Mouse (Mus musculus) WW6 (cell line): Measurements from ENCODE around the gene Il21r.
A peak's percentile ranks its signal among the peaks of the same experiment; 100 is the strongest.

Experiments used
- DNase-seq: peaks from one replicate; pipeline ENCODE4 v3.0.0-alpha.2; 2013; ENCODE audit warnings: low read depth, low spot score

The Il21r gene

DNA sequence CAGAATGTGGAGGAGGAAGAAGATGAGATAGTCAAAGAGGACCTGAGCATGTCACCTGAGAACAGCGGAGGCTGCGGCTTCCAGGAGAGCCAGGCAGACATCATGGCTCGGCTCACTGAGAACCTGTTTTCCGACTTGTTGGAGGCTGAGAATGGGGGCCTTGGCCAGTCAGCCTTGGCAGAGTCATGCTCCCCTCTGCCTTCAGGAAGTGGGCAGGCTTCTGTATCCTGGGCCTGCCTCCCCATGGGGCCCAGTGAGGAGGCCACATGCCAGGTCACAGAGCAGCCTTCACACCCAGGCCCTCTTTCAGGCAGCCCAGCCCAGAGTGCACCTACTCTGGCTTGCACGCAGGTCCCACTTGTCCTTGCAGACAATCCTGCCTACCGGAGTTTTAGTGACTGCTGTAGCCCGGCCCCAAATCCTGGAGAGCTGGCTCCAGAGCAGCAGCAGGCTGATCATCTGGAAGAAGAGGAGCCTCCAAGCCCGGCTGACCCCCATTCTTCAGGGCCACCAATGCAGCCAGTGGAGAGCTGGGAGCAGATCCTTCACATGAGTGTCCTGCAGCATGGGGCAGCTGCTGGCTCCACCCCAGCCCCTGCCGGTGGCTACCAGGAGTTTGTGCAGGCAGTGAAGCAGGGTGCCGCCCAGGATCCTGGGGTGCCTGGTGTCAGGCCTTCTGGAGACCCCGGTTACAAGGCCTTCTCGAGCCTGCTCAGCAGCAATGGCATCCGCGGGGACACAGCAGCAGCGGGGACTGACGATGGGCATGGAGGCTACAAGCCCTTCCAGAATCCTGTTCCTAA is 27.3 kb upstream of the Il21r start:
- DNase-seq = no peak

DNA sequence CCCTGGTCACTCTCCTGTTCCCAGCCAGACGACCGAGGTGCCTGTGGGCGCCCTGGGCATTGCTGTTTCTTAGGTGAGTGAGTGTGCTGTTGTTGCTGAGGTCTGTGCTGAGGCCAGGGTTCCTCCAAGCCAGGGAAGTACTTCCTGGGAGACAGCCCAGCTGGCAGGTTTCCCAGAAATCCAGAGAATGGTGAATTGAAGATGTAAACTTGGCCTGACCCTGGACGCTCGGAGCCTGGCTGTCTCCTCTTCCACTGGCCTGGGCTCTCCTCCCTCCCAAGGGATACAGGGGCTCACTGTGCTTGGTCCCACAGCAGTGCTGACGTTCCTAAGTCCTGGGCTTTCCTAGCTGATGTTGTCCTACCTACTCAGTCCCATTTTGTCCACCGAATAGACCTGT is 26.2 kb upstream of the Il21r start:
- no peak for DNase-seq

DNA sequence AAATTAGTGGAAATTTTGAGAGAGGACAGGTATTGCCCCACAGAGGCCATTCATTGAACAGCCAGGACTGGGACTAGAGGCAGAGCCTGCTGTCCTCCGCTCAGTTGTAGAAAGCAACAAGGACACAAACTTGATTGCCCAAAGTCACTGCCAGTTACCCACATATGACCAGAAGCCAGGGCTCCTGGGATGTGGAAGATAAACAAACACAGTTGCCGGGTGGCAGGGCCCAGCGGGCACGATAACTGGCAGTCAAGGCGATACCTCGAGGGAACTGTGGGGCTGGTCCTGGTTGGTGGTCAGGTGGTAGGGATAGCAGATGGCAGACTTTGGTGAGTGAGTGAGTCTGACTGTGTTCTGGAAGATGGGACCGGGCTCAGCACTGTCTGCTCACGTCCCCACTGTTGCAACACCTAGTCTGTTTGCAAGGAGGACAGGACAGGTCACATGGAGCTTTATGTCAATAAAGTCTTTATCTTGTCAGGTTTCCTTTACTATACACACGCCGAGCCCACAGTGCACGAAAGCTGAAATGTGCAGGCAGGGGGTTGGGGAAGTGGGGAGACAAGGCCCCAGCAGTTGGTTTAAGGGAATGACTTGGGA is 25.6 kb upstream of the Il21r start:
- DNase-seq = no peak

DNA sequence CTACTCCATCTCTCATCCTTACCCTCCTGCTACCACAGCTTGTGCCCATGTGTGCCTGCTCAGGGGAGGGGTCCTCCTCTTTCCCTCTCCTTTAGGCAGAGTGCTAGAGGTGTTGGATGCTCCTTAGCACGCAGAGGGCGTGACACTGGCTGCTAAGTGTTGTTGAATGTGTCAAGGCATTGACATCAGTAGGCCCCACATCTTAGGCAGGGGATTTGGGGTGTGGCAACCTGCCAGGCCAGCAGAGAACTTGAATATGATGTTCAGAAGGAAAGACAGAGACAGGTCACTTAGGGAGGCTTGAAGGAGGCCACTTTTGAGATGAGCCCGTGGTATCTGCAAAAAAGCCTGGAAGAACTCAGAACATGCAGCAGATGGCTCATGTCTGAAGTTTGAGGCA is 25.1 kb upstream of the Il21r start:
- no peak for DNase-seq

DNA sequence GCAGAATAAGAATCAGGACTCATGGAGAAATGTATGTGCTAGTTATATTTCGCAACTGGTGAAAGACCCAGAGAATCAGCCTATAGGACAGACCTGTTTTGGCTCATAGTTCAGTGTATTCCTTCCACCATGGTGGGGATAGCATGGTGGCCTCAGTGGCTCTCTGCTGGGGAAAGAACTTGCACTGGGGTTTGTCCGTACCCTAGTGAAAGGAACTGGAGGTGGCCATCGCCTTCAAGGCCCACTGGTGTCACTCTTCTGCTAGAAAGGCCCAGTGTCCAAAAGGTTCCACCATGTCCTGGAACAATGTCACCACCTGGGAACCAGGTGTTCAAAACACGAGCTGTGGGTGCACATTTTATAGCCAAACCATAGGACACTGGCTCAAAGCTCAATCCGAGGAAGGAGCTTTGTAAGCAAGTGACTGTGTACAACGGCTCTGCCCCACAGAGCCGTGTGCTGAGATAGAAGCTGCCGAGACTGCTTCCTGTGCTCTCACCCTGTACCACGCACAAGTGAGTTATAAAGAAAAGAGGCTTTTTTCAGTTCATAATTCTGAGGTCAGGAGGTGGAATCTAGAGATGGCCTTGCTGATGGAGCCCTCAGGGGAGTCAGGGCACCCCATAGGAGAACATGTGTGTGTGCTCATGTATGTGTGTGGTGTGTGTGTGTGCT is 23.5 kb upstream of the Il21r start:
- DNase-seq = no peak

DNA sequence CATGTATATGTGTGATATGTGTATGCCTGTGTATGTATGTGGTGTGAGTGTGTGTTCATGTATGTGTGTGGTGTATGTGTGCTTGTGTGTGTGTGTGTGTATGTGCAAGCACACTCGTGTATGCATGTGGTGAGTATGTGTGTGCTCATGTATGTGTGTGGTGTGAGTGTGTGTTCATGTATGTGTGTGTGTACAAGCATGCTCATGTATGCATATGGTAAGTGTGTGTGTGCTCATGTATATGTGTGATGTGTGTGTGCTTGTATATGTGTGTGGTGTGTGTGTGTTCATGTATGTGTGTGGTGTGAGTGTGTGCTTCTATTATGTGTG is 23.0 kb upstream of the Il21r start:
- no peak for DNase-seq

DNA sequence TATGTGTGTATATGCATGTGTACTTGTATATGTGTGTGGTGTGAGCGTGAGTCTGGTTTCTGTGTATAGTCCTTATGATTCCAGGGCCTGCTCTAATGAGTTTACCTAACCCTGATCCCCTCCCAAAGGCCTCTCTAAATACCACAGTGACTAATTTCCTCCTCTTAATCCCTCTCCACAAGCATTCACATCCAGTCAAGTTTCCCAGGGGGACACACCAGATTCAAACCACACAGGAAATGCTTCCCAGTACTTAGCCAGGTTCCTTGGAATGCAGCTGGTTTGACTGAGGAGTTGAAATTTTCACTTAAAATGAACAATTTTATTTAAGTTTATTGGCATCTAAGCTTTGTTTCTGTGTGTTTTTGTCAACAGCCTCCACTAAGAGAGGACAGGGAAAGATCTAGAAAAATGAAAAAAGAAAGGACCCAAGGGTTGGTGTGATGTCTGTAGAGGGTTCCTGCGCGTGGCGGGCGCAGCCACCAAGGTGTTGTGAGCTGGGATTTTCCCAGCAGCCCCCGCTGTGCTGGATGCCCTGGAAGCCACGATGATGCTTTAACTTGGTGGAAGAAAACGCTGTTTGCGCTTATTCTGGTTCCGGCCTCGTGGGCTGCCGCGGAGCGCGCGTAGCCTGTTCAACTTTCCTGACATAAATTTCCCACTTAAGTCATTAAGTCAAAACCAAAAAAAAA is 22.5 kb upstream of the Il21r start:
- DNase-seq = no peak

DNA sequence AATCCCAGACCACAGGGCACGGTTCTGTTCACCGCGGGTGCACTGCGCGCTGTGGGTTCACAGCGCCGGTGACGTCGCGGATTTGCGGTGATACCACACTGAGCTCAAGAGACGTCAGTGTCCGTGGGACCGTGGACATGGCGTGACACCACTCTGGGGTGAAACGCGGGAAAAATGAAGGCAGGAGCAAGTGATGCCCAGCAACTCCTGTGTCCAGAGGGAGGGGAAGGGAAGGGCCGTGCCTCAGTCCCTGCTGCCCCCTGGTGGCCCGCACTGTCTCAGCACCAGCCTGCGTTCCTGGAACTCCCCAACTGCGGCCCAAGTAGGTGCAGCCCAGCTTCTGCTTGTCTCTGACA is 21.9 kb upstream of the Il21r start:
- peak; percentile 40 for DNase-seq

DNA sequence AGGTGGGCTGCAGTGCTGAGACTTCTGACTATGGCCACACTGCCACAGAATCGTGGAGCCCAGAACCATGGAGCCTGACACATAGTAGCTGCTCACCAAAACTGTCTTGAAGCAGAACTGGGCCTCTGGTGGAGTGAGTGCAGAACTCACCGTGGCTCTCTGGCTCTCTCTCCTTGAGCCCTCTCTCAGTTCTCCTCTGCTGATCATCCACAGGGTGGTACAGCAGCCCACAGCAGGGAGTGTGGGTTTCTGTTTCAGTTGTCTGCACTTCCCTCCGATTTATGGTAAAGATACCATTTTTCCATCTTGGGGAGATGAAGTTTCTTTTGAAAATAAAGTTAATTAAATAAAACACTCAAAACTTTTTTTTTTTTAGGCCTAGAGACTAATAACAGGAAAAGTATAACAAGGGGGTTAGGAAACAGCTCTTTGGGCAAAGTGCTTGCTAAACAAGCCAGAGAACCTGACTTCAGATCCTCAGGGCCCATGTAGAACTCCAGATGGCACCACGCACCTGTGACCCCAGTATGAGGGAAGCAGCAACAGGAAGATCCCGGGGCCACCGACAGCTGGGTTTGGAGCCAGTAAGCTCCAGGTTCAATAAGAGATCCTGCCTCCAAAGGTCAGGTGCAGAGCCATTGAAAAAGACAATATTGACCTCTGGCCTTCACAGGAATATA is 19.8 kb upstream of the Il21r start:
- no peak for DNase-seq

DNA sequence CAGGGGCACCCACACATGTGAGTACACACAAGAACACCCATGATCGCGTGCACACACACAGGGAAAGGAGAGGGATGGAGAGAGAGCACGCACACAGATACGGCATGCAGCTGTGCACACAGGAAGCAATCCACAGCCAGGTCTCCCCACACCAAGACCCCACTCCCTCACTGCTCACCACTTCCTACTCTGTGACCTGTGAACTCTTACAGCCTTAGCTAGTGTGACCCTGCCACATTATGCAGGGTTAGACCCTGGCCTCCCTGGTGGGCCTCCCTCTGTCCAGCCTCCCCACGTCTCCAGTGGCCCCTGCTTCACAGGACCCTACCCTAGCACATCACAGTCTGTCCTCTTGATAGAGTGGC is 19.2 kb upstream of the Il21r start:
- DNase-seq = no peak

DNA sequence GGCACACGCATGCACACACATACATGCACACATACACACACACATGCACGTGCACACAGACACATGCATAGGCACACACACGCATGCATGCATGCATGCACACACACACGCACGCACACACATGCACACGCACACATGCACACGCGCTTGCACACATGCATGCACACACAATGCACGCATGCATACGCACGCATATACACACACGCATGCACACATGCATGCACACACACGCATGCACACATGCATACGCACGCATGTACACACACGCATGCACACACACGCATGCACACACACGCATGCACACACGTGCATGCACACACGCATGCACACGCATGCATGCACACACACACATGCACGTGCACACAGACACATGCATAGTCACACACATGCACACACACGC is 16.9 kb upstream of the Il21r start:
- no peak for DNase-seq

DNA sequence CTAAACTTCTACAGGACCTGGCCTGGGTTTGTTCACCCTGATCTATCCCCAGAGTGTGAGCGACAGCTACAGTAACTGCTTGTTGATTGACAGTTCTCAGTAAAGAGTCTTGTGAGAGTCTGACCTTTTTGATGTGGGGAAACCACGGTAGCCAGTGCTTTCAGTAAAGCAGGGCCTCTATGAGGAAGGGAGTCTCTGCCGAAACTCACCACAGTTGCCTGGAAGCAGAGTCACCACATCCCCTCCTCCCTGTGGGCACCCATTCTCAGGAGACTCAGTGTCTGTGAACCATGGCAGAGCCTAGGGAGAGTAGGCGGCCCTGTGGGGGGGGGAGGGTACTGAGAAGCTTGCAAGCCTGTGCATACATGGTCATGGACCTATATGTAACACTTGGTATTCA is 14.5 kb upstream of the Il21r start:
- DNase-seq = no peak

DNA sequence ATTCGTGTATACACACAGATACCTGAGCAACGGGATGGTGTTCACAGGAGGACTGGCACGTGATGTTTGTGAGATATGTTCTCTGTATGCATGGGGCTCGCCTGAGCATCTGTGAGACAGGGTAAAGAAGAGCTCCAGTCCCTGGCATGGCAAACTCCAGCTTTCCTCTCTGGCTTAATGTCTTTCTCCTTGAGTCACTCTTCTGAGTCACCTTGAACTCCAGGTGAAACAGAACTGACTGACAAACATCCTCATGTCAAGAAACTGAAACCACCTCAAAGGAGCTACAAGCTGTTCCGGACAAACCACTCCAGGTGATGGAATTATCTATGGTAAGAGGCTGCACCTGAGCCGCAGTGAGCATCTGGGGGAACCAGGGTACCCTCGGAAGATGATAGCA is 13.3 kb upstream of the Il21r start:
- no peak for DNase-seq

DNA sequence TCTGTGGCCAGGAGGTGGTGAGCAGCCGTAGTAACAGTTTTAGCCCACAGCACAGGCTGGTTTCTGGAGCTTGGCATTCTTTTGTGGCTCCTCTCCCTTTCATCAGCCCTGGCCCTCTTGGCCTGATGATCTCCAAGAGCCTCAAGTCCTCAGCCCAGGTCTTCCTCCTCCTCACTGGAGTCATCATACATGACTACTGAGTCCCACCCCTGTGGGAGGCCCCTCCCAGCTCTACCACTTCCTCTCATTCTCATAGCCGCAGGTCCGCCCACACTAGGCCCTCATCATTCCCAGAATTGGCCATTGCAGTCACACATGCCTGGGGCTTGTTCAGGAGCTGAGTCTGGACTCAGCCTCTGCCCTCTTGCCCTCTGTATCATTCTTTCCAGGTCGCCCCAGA is 9.4 kb upstream of the Il21r start:
- no peak for DNase-seq

DNA sequence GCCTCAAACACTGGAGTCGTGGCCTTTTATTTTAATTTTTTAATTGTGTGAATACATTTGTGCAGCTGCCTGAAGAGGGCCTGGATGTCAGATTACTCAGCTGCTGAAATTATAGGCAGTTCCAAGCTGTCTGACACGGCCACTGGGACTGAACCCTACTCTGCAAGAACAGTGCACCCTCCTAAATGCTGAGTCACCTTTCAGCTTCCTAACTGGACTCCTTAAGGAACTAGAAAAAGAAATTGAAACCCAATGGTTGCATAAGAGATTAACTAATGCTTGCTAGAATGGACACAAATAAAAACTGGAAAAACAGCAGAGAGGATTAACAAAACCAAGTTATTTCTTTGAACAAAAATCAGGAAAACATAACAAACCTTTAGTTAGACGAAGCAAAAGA is 6.8 kb upstream of the Il21r start:
- no peak for DNase-seq

DNA sequence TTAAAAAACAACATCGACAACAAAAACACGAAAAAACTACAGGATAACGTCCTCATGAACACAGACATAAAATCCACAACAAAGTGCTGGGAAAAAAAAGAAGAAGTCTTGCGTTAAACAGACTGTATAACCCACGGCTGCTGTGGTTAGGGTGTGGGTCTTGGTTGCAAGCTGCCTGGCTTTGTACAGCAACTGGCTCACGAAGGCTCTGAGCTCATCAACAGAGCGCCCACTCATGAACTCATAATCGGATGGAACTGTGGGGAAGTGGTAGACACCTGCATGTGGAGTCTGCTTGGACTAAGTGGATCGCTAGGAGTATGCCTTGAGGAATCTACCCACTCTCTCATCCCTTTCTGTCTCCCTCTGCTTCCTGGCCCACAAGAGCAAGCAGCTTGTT is 6.1 kb upstream of the Il21r start:
- no peak for DNase-seq

DNA sequence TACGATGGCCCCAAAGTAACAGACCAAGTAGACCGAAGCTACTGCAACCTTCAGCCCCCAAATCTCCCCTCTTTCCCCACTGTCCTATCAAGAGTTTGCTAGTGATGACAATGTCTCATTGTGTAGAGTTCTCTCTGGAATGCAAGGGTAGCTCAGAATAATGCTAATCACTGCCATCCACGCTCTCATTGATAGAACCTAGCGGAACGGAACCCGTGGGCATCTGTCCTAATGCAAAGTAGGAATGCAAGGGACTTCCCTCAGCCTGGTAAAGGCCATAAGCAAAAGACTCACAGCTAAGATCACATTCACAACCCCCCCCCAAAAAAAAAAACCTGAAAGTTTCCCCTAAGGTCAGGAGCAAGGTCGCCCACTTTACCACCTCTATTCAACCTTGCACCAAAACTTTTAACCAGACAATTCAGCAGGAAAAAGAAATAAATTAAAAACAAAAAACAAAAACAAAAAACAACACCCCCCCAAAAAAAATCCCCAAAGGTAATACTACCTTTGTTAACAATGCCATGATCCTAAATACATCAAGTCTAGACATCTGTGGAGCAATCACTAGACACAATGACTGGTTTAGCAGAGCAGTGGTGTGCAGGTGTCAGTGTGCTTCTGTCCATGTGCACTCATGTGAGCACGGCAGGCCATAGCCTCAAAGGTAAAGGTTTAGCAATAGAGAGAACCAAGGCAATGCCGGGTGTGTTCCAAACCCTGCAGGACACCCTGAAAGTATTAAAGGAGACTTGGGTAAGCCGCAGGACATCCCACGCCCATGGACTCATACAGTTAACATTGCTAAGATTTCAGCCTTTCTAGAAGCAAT is 5.5 kb upstream of the Il21r start:
- no peak for DNase-seq

DNA sequence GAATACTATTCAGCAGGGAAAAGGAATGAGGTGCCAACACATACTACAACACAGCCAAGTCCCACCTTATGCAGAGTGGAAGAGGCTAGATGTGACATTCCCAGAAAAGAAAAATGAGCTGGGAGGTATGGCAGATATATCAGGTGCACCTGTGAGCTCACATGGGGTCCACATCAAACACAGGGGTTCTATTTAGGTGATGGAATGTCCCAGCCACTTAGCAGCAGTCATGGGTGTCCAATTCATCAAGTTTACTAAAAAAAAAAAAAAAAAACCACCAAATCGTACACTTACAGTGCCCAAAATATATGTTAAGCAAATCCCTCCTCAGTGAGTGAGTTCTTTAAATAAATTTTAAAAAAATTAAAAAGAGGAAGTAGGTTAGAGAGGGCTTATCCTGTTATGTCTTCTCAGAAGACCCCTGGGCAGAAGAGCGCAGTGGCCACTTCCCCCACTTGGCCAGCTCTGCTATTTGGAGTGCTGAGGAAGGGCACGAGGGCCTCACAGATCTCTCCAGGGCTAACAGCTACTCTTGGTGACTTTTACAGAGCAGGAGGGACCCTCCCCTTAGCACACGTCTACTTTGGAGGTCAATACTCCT is 3.8 kb upstream of the Il21r start:
- no peak for DNase-seq

DNA sequence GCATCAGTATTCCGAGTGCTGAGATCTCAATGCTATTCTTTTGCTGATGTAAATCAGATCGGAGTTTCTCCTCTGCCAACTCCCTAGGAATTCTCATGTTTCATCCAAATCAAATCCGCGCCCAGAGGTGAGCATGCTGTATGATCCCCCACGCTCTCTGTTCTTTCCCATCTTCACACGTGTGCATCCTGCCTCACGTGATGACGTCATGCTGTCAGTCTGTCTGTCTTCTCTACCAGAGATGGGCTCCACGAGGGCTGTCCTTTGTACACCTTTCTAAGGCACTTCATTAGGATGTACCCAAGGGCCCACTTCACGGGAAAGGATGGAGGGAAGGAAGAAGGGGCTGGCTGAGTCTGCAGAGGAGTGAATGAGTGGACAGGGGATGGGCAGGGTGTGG is 3.1 kb upstream of the Il21r start:
- no peak for DNase-seq

DNA sequence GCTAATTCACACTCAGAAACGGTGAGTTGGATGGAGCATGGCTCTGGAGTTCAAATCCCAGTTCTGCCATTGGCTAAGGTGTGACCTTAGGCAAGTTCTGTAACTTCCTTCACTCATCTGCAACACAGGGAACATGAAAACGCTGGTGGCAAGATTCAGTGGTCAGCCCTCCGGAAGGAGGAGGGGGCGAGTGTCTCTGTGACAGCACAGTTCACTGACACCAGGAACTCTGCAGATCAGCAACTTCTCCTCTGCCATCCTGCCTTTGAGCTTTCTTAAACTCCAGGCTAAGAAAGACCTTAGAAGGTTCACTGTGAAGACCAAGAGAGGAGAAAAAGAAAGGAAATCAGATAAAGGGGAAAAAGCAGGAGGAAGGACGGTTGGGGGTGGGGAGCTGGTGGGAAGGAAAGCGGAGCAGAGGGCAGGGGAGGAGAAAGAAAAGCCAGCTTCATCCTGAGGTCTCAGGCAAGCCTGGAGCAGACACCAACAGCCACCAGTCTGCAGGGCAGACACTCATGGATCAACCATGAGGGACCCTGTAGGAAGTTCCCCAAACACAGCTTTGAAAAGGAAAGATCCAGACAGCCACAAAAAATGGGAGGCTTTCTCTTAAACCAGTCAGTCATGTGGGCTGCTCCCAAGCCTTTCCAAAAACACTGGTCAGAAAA is 2.5 kb upstream of the Il21r start:
- DNase-seq = no peak
